ENCODE assay signal across 16 mouse cellular contexts in genomic region chr4:102620179-102620910, GRCm38 (mm10).
DNase-seq lines count a peak whose midpoint lies in the region; ATAC-seq and TF ChIP-seq lines count a peak whose summit lies in the region.
"Had no signal": no experiment of that assay in that cellular context is flagged by ENCODE, and none has a peak within 500 bp of the region (broad histone marks: within the 10 kb centered on the region; RNA-seq: fewer than 3 reads in every experiment).

No protein-coding gene starts in this region.

- H3K4me2 ChIP-seq in forebrain, embryonic 15.5 days (replicated peaks), result no peak overlapping the region
- no peak overlapping the region for H3K4me2 ChIP-seq in forebrain, embryonic 12.5 days
- H3K4me2 ChIP-seq in lung, postnatal 0 days (replicated peaks; ENCODE audit: low read depth, low read length), result no peak overlapping the region
- H3K4me2 ChIP-seq: kidney, embryonic 15.5 days; lung, embryonic 14.5 days; stomach, embryonic 15.5 days had no signal

- ATAC-seq in forebrain, embryonic 15.5 days (replicated peaks), result peak; percentile 88
- ATAC-seq in forebrain, embryonic 12.5 days (ENCODE audit: low FRiP score), result no peak
- no peak for ATAC-seq in lung, postnatal 0 days
- ATAC-seq: Patski had no signal

- DNase-seq in lung, postnatal 0 days (ENCODE audit: low spot score), result peak; percentile 17
- no peak for DNase-seq in lung, postnatal 25 days (ENCODE audit: low spot score)
- DNase-seq in adipocyte (ENCODE audit: low spot score), result peak; percentile 51
- peak; percentile 24 to 44 for DNase-seq in cerebellum, postnatal 25 days
- no peak for DNase-seq in spleen, adult 18-20 months
- no peak for DNase-seq in yolk sac, embryonic 10.5 days (ENCODE audit: low spot score)
- DNase-seq: heart, postnatal 4 days; lung, embryonic 14.5 days; thymus, postnatal 14 days had no signal

- TF ChIP-seq CTCF in lung, postnatal 0 days (IDR thresholded peaks at IDR 0.05), result no peak

- no peak overlapping the region for H3K4me3 ChIP-seq in forebrain, embryonic 15.5 days
- H3K4me3 ChIP-seq in forebrain, embryonic 12.5 days (replicated peaks), result no peak overlapping the region
- H3K4me3 ChIP-seq in lung, postnatal 0 days (ENCODE audit: low read depth, low read length), result no peak overlapping the region
- H3K4me3 ChIP-seq: erythroblast, embryonic 14.5 days; kidney, embryonic 15.5 days; layer of hippocampus, adult 2 months; stomach, embryonic 15.5 days had no signal

- no peaks in the 10 kb centered on the region for H3K9me3 ChIP-seq in forebrain, embryonic 15.5 days
- H3K9me3 ChIP-seq in forebrain, embryonic 12.5 days, result no peaks in the 10 kb centered on the region
- no peaks in the 10 kb centered on the region for H3K9me3 ChIP-seq in lung, postnatal 0 days (ENCODE audit: low read length)
- H3K9me3 ChIP-seq: kidney, embryonic 15.5 days; stomach, embryonic 15.5 days had no signal

- H3K9ac ChIP-seq in forebrain, embryonic 15.5 days (replicated peaks), result no peak overlapping the region
- no peak overlapping the region for H3K9ac ChIP-seq in forebrain, embryonic 12.5 days
- H3K9ac ChIP-seq in lung, postnatal 0 days (replicated peaks; ENCODE audit: low read depth), result no peak overlapping the region
- H3K9ac ChIP-seq: kidney, embryonic 15.5 days; lung, embryonic 14.5 days; stomach, embryonic 15.5 days had no signal

- H3K4me1 ChIP-seq in forebrain, embryonic 15.5 days, result peaks cover 11% of the 10 kb centered on the region; the same call in 1 of the 2 replicates
- H3K4me1 ChIP-seq in forebrain, embryonic 12.5 days, result peaks cover 8% of the 10 kb centered on the region
- H3K4me1 ChIP-seq in lung, postnatal 0 days (ENCODE audit: insufficient read depth, low read depth, low read length), result peaks cover 8% of the 10 kb centered on the region; the same call in 1 of the 2 replicates
- H3K4me1 ChIP-seq: kidney, embryonic 15.5 days; stomach, embryonic 15.5 days had no signal

- TF ChIP-seq EP300 in lung, postnatal 0 days (IDR thresholded peaks at IDR 0.05), result no peak

- no peaks in the 10 kb centered on the region for H3K27me3 ChIP-seq in forebrain, embryonic 15.5 days
- H3K27me3 ChIP-seq in forebrain, embryonic 12.5 days, result no peaks in the 10 kb centered on the region
- no peaks in the 10 kb centered on the region for H3K27me3 ChIP-seq in lung, postnatal 0 days (replicated peaks; ENCODE audit: insufficient read depth, low read length)
- H3K27me3 ChIP-seq: kidney, embryonic 15.5 days; Patski; stomach, embryonic 15.5 days had no signal

- H3K27ac ChIP-seq in forebrain, embryonic 15.5 days (replicated peaks), result no peak overlapping the region
- H3K27ac ChIP-seq in forebrain, embryonic 12.5 days, result no peak overlapping the region
- no peak overlapping the region for H3K27ac ChIP-seq in lung, postnatal 0 days (ENCODE audit: low read length)
- H3K27ac ChIP-seq: kidney, embryonic 15.5 days; layer of hippocampus, adult 2 months; stomach, embryonic 15.5 days had no signal

- no peaks in the 10 kb centered on the region for H3K36me3 ChIP-seq in forebrain, embryonic 15.5 days
- H3K36me3 ChIP-seq in forebrain, embryonic 12.5 days (replicated peaks), result no peaks in the 10 kb centered on the region
- no peaks in the 10 kb centered on the region for H3K36me3 ChIP-seq in lung, postnatal 0 days (ENCODE audit: insufficient read depth, low read length)
- H3K36me3 ChIP-seq: kidney, embryonic 15.5 days; stomach, embryonic 15.5 days had no signal

- WGBS in forebrain, embryonic 15.5 days, result 47% methylated on average over 5 of the region's 5 CpGs
- WGBS in forebrain, embryonic 12.5 days, result 68% methylated on average over 5 of the region's 5 CpGs
- 54% methylated on average over 3 of the region's 5 CpGs for WGBS in lung, postnatal 0 days

Comparison
In these comparisons a context has a peak if more than half of its experiments do, and no peak if none do; other contexts are left out.
1. DNase-seq: peak in lung, postnatal 0 days (single experiment), adipocyte (single experiment) and cerebellum, postnatal 25 days (2 of 2); none in lung, postnatal 25 days (single experiment), spleen, adult 18-20 months (0 of 2) and yolk sac, embryonic 10.5 days (single experiment).